Mouse (Mus musculus) midbrain, embryonic 15.5 days (tissue): ENCODE measurements around the gene Wipf1. TPM values are rescaled to one million over a fixed set of nuclear protein-coding genes. Genes with fewer than 3 reads are reported as not detected.

Experiments
- ATAC-seq: fragments of 200-750 bp; cut with Nextera tagmentation; replicated peaks from 2 replicates; pipeline ENCODE4 v1.8.0; 2017; ENCODE audit warnings: moderate TSS enrichment
- H3K27ac ChIP-seq: fragments of 300-500 bp; sonication (generic); 2 replicates; pipeline ENCODE4 v1.5.1; 2015; ENCODE audit warnings: mild to moderate bottlenecking, inconsistent platforms
- H3K27me3 ChIP-seq: fragments of 300-500 bp; sonication (generic); replicated peaks from 2 replicates; pipeline ENCODE4 v1.6.1; 2015; ENCODE audit warnings: inconsistent platforms
- H3K36me3 ChIP-seq: fragments of 300-500 bp; sonication (generic); replicated peaks from 2 replicates; pipeline ENCODE4 v1.6.1; 2015; ENCODE audit warnings: inconsistent platforms
- H3K4me1 ChIP-seq: fragments of 300-500 bp; sonication (generic); 2 replicates; pipeline ENCODE4 v1.6.1; 2015; ENCODE audit warnings: inconsistent platforms
- H3K4me2 ChIP-seq: fragments of 300-500 bp; sonication (generic); 2 replicates; pipeline ENCODE4 v1.6.1; 2015; ENCODE audit warnings: inconsistent platforms, mild to moderate bottlenecking, moderate library complexity
- H3K4me3 ChIP-seq: fragments of 300-500 bp; sonication (generic); 2 replicates; pipeline ENCODE4 v1.5.1; 2015; ENCODE audit warnings: mild to moderate bottlenecking, inconsistent platforms
- H3K9ac ChIP-seq: fragments of 300-500 bp; sonication (generic); 2 replicates; pipeline ENCODE4 v1.6.1; 2015; ENCODE audit warnings: mild to moderate bottlenecking, inconsistent platforms
- H3K9me3 ChIP-seq: fragments of 300-500 bp; sonication (generic); 2 replicates; pipeline ENCODE4 v1.6.1; 2016; ENCODE audit warnings: inconsistent platforms
- WGBS: fragments of 180-500 bp; shearing (Covaris S2); methylation state at CpG from one replicate; pipeline ENCODE4 v1.1.7; 2015; ENCODE audit warnings: mixed read lengths; 5-methylcytosine and 5-hydroxymethylcytosine counted together
- polyA plus RNA-seq: library from polyadenylated mRNA; unstranded; fragments of >200 nt; fragmentation: Nextera tagmentation; extraction: Ambion mirVana; gene quantifications from 2 replicates; pipeline ENCODE4 v1.2.1, GENCODE M21; 2015

Wipf1 gene
- 2.3 and 2.7 TPM in 2 replicates for polyA plus RNA-seq

DNA sequence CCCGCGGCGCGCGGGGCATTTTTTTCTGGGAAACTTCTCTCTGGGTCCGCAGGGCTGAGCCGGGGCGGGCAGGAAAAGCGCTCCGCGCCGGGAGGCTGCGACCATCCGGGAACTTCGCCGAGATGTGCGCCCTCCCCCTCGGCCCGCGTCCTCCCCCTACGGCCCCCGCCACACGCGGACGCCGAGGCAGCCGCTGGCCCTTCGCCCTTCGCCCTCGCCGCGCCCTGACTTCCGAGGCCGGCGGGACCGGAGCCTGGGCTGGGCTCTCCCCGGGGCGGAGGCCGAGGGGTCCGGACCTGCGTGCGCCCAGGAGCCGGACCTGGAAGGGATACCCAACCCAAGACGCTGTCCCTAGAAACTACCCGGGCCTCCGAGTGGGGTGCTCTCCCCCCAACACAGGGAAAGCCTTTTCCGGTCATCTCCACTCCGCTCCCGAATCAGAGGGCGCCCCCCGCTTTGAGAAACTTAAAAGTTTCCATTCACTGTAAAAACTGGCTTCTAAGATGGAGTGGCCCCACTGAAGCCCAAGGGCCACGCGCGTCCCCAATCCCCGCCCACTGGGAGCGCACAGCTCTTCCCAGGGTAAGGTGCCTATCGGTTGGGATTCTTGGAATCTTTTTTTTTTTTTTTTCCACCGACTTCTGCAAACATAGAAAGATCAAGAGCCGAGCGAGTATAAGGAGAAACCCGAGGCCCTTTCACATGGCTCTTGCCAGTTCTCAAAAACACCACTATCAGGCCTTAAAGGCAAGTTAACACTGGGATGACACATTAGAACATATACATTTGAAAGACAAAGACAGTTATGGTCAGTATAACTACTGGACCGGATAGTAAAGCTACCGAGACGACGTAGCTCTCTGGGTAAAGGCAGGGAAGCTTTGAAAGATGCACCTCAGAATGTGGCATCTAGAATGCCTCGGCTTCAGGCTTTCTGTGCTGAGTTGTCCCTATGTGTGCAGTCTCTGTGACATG is at the start of gene Wipf1:
Wipf1 (minus strand) TSS at position 379 of the 975 bp plus-strand sequence.
- Histone ChIP-seq H3K27me3 (peaks cover 9% of the 10 kb centered on the region; the same call in 1 of the 2 replicates), H3K4me3 (peak within 1 kb of the TSS; percentile 75), H3K4me2 (peak within 1 kb of the TSS; percentile 99), H3K36me3 (no peaks in the 10 kb centered on the region), H3K9me3 (no peaks in the 10 kb centered on the region), H3K27ac (peak within 1 kb of the TSS; percentile 49; the same call in 1 of the 2 replicates), H3K9ac (peak within 1 kb of the TSS; percentile 64), H3K4me1 (peaks cover 18% of the 10 kb centered on the region)
- WGBS: 1% methylated on average over 64 of the region's 66 CpGs
- ATAC-seq: peak; percentile 78

GRCm38 (mm10) chr2:73579168-73579567 is 49.6 kb upstream of the Wipf1 start:
- 70% methylated on average over 5 of the region's 5 CpGs for WGBS
- H3K9me3 ChIP-seq: no peaks in the 10 kb centered on the region
- no peak for ATAC-seq
- H3K9ac ChIP-seq: no peak overlapping the region
- no peaks in the 10 kb centered on the region for H3K36me3 ChIP-seq
- no peaks in the 10 kb centered on the region for H3K4me1 ChIP-seq
- no peak overlapping the region for H3K4me2 ChIP-seq
- no peak overlapping the region for H3K27ac ChIP-seq
- no peak overlapping the region for H3K4me3 ChIP-seq
- no peaks in the 10 kb centered on the region for H3K27me3 ChIP-seq

GRCm38 (mm10) chr2:73574418-73574817 is 44.9 kb upstream of the Wipf1 start:
- no peaks in the 10 kb centered on the region; the same call in 1 of the 2 replicates for H3K27me3 ChIP-seq
- ATAC-seq: no peak
- no peak overlapping the region for H3K4me3 ChIP-seq
- H3K4me1 ChIP-seq: peaks cover 7% of the 10 kb centered on the region; the same call in 1 of the 2 replicates
- no peaks in the 10 kb centered on the region for H3K36me3 ChIP-seq
- 85% methylated on average over 6 of the region's 6 CpGs for WGBS
- H3K9ac ChIP-seq: no peak overlapping the region
- H3K9me3 ChIP-seq: no peaks in the 10 kb centered on the region
- H3K27ac ChIP-seq: no peak overlapping the region
- H3K4me2 ChIP-seq: no peak overlapping the region

- Histone ChIP-seq H3K4me3 (no peak overlapping the region), H3K27me3 (peaks cover under 1% of the 10 kb centered on the region), H3K36me3 (no peaks in the 10 kb centered on the region), H3K9me3 (no peaks in the 10 kb centered on the region), H3K4me1 (peaks cover 7% of the 10 kb centered on the region; the same call in 1 of the 2 replicates), H3K27ac (no peak overlapping the region), H3K4me2 (no peak overlapping the region), H3K9ac (no peak overlapping the region)
- ATAC-seq: no peak
- 92% methylated on average over 4 of the region's 4 CpGs for WGBS
Measured at GRCm38 (mm10) chr2:73573556-73573955, 44.0 kb upstream of the Wipf1 start.

- ATAC-seq: peak; percentile 94
- H3K4me1 ChIP-seq: peaks cover 7% of the 10 kb centered on the region; the same call in 1 of the 2 replicates
- no peaks in the 10 kb centered on the region for H3K36me3 ChIP-seq
- peaks cover 4% of the 10 kb centered on the region for H3K27me3 ChIP-seq
- H3K4me3 ChIP-seq: peak overlapping the region; percentile 34
- peak overlapping the region; percentile 48 for H3K4me2 ChIP-seq
- 12% methylated on average over 23 of the region's 23 CpGs for WGBS
- peak overlapping the region; percentile 32; the same call in 1 of the 2 replicates for H3K9ac ChIP-seq
- H3K27ac ChIP-seq: peak overlapping the region; percentile 68
- H3K9me3 ChIP-seq: no peaks in the 10 kb centered on the region
Measured at GRCm38 (mm10) chr2:73572539-73573372, 43.2 kb upstream of the Wipf1 start.

GRCm38 (mm10) chr2:73571901-73572300 is 42.4 kb upstream of the Wipf1 start:
- Histone ChIP-seq H3K9ac (no peak overlapping the region), H3K4me2 (no peak overlapping the region), H3K27ac (no peak overlapping the region), H3K27me3 (peaks cover 4% of the 10 kb centered on the region), H3K9me3 (no peaks in the 10 kb centered on the region), H3K4me3 (no peak overlapping the region), H3K36me3 (no peaks in the 10 kb centered on the region), H3K4me1 (peaks cover 7% of the 10 kb centered on the region; the same call in 1 of the 2 replicates)
- 64% methylated on average over 6 of the region's 6 CpGs for WGBS
- ATAC-seq: peak; percentile 16; the same call in 1 of the 2 replicates

GRCm38 (mm10) chr2:73571304-73571703 is 41.8 kb upstream of the Wipf1 start:
- no peaks in the 10 kb centered on the region for H3K36me3 ChIP-seq
- peaks cover 4% of the 10 kb centered on the region for H3K27me3 ChIP-seq
- no peak for ATAC-seq
- H3K9me3 ChIP-seq: no peaks in the 10 kb centered on the region
- no peak overlapping the region for H3K27ac ChIP-seq
- H3K4me2 ChIP-seq: no peak overlapping the region
- H3K9ac ChIP-seq: no peak overlapping the region
- WGBS: 92% methylated on average over 9 of the region's 9 CpGs
- H3K4me3 ChIP-seq: no peak overlapping the region
- peaks cover 7% of the 10 kb centered on the region; the same call in 1 of the 2 replicates for H3K4me1 ChIP-seq

- H3K4me1 ChIP-seq: peaks cover 9% of the 10 kb centered on the region
- H3K36me3 ChIP-seq: no peaks in the 10 kb centered on the region
- no peak overlapping the region for H3K27ac ChIP-seq
- no peak overlapping the region for H3K4me3 ChIP-seq
- peaks cover 4% of the 10 kb centered on the region for H3K27me3 ChIP-seq
- peak; percentile 64 for ATAC-seq
- peak overlapping the region; percentile 27; the same call in 1 of the 2 replicates for H3K4me2 ChIP-seq
- H3K9me3 ChIP-seq: no peaks in the 10 kb centered on the region
- WGBS: 22% methylated on average over 8 of the region's 8 CpGs
- H3K9ac ChIP-seq: no peak overlapping the region
Measured at GRCm38 (mm10) chr2:73566989-73567605, 37.6 kb upstream of the Wipf1 start.

DNA sequence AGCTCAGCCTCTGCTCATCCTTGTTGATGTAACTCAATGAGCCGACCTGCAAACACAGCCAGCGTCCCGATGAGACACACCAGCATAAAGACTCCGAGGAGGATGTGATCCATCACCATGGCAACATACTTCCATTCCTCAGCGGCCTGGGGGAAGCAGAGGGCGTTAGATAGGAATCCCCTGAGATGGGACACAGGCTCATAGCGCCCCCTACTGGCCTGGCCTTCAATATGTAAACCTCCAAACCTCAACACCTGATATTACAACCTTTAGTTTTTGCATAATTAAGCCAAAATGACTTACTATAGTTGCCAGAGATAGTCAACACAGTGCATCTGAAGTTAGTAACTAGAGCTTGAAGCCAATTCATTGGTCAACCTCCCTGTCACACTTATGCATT is 36.6 kb upstream of the Wipf1 start:
- peaks cover 15% of the 10 kb centered on the region for H3K4me1 ChIP-seq
- no peak overlapping the region for H3K4me3 ChIP-seq
- H3K36me3 ChIP-seq: no peaks in the 10 kb centered on the region
- H3K27ac ChIP-seq: no peak overlapping the region
- 0 out of 2 replicates have a peak, but pooled peaks have one; percentile 14 for ATAC-seq
- no peak overlapping the region for H3K9ac ChIP-seq
- H3K9me3 ChIP-seq: no peaks in the 10 kb centered on the region
- H3K4me2 ChIP-seq: no peak overlapping the region
- WGBS: 1% methylated on average over 7 of the region's 7 CpGs
- peaks cover 4% of the 10 kb centered on the region for H3K27me3 ChIP-seq

- no peak overlapping the region for H3K4me2 ChIP-seq
- no peak overlapping the region for H3K27ac ChIP-seq
- 75% methylated on average over 7 of the region's 7 CpGs for WGBS
- H3K9ac ChIP-seq: no peak overlapping the region
- peaks cover 4% of the 10 kb centered on the region; the same call in 1 of the 2 replicates for H3K27me3 ChIP-seq
- no peak overlapping the region for H3K4me3 ChIP-seq
- no peaks in the 10 kb centered on the region for H3K9me3 ChIP-seq
- peaks cover 11% of the 10 kb centered on the region for H3K4me1 ChIP-seq
- H3K36me3 ChIP-seq: no peaks in the 10 kb centered on the region
- no peak for ATAC-seq
Measured at GRCm38 (mm10) chr2:73563690-73564089, 34.2 kb upstream of the Wipf1 start.

DNA sequence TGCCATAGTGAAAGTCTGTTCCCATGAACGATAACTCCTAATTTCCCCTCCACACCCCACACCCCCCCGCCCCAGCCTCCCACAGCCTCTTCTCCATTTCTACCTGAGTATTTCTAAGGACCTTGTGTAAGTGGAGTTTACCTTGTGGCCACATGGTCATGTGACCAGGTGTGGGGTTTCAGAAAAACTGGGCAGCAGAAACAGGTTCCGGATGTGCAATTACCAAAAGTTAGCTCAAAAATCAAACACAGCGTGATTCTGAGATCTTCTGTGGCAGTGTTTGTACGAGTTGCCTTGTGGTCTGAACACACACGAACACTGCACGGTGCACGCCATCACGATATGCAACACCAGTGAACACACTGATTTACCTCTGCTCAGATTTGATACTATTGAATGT is 33.1 kb upstream of the Wipf1 start:
- no peaks in the 10 kb centered on the region for H3K27me3 ChIP-seq
- no peak for ATAC-seq
- WGBS: 94% methylated on average over 9 of the region's 9 CpGs
- H3K4me2 ChIP-seq: no peak overlapping the region
- H3K9me3 ChIP-seq: no peaks in the 10 kb centered on the region
- H3K36me3 ChIP-seq: no peaks in the 10 kb centered on the region
- no peak overlapping the region for H3K4me3 ChIP-seq
- peaks cover 11% of the 10 kb centered on the region for H3K4me1 ChIP-seq
- H3K9ac ChIP-seq: no peak overlapping the region
- H3K27ac ChIP-seq: no peak overlapping the region
